Mouse (Mus musculus) bone marrow macrophage, adult 2 months (primary cell): Measurements from ENCODE around the gene Cav2. TPM values are rescaled to one million over a fixed set of nuclear protein-coding genes. Genes with fewer than 3 reads are reported as not detected.

Source experiments
- H3K27ac ChIP-seq: 2 replicates; pipeline ENCODE4 v1.5.1; 2012; ENCODE audit warnings: low read depth, low read length; ENCODE audit not compliant: insufficient read depth
- H3K4me1 ChIP-seq: 2 replicates; pipeline ENCODE4 v1.6.1; 2012; ENCODE audit warnings: low read length; ENCODE audit not compliant: control insufficient read depth, insufficient read depth
- H3K4me3 ChIP-seq: 2 replicates; pipeline ENCODE4 v1.5.1; 2012; ENCODE audit warnings: mild to moderate bottlenecking, low read length, moderate library complexity; ENCODE audit not compliant: insufficient read depth
- CTCF ChIP-seq: IDR thresholded peaks from 2 replicates; pipeline ENCODE4 v1.5.1; 2012; ENCODE audit warnings: low read depth, mild to moderate bottlenecking, low read length, moderate library complexity
- POLR2A ChIP-seq: IDR thresholded peaks from 2 replicates; pipeline ENCODE4 v1.6.1; 2012; ENCODE audit warnings: mild to moderate bottlenecking, low read depth, low read length, borderline replicate concordance
- polyA plus RNA-seq: library from polyadenylated mRNA; stranded (reverse); fragments of >200 nt; gene quantifications from 2 replicates; pipeline ENCODE4 v1.2.4, GENCODE M21; 2012; ENCODE audit not compliant: missing spikeins, insufficient read depth, insufficient read length

Cav2 gene
- polyA plus RNA-seq, 1 experiment: 70.8 TPM

- TF ChIP-seq POLR2A (no peak), CTCF (peak; percentile 59; the same call in 1 of the 2 replicates)
- Histone ChIP-seq H3K4me1 (no peaks in the 10 kb centered on the region; the same call in 1 of the 2 replicates), H3K27ac (no peak overlapping the region), H3K4me3 (peak overlapping the region; percentile 62)
These were observed 26.6 kb downstream of the Cav2 start for GRCm38 (mm10) chr6:17307461-17308115.

- Histone ChIP-seq H3K4me3 (no peak overlapping the region), H3K4me1 (no peaks in the 10 kb centered on the region; the same call in 1 of the 2 replicates), H3K27ac (no peak overlapping the region)
- TF ChIP-seq CTCF (no peak), POLR2A (no peak)
These were observed 27.7 kb downstream of the Cav2 start for GRCm38 (mm10) chr6:17308661-17309060.

- Histone ChIP-seq H3K27ac (no peak overlapping the region), H3K4me1 (no peaks in the 10 kb centered on the region; the same call in 1 of the 2 replicates), H3K4me3 (no peak overlapping the region)
- TF ChIP-seq CTCF (no peak), POLR2A (no peak)
These were observed 28.3 kb downstream of the Cav2 start for GRCm38 (mm10) chr6:17309260-17309659.

GRCm38 (mm10) chr6:17314241-17314640 lies 33.3 kb downstream of the Cav2 start:
- Histone ChIP-seq H3K4me3 (no peak overlapping the region), H3K27ac (no peak overlapping the region), H3K4me1 (peaks cover 6% of the 10 kb centered on the region)
- TF ChIP-seq CTCF: no peak
- no peak for TF ChIP-seq POLR2A

- Histone ChIP-seq H3K4me1 (peaks cover 6% of the 10 kb centered on the region), H3K4me3 (no peak overlapping the region), H3K27ac (no peak overlapping the region)
- TF ChIP-seq POLR2A (no peak), CTCF (no peak)
These were observed 34.0 kb downstream of the Cav2 start for GRCm38 (mm10) chr6:17314659-17315616.

GRCm38 (mm10) chr6:17316294-17317166 lies 35.5 kb downstream of the Cav2 start:
- Histone ChIP-seq H3K4me1 (peaks cover 6% of the 10 kb centered on the region), H3K27ac (no peak overlapping the region), H3K4me3 (no peak overlapping the region)
- TF ChIP-seq CTCF (no peak), POLR2A (no peak)

- no peak overlapping the region for H3K27ac ChIP-seq
- TF ChIP-seq POLR2A (no peak), CTCF (no peak)
- H3K4me1 ChIP-seq: peaks cover 6% of the 10 kb centered on the region
- H3K4me3 ChIP-seq: no peak overlapping the region
These were observed 36.2 kb downstream of the Cav2 start for GRCm38 (mm10) chr6:17317167-17317524.

GRCm38 (mm10) chr6:17317944-17318343 lies 37.0 kb downstream of the Cav2 start:
- Histone ChIP-seq H3K27ac (no peak overlapping the region), H3K4me3 (no peak overlapping the region), H3K4me1 (peaks cover 6% of the 10 kb centered on the region)
- TF ChIP-seq CTCF (no peak), POLR2A (no peak)

- Histone ChIP-seq H3K4me3 (no peak overlapping the region), H3K27ac (no peak overlapping the region), H3K4me1 (no peaks in the 10 kb centered on the region)
- TF ChIP-seq CTCF (no peak), POLR2A (no peak)
These were observed 41.0 kb downstream of the Cav2 start for GRCm38 (mm10) chr6:17321976-17322375.
